Mouse (Mus musculus) adrenal gland, adult 2 months (tissue): ENCODE data around the gene Bpifb3. TPM values are rescaled to one million over a fixed set of nuclear protein-coding genes. Genes with fewer than 3 reads are reported as not detected.

Experiments used
- DNase-seq: peaks from one replicate; pipeline ENCODE4 v3.0.0; 2021
- long read RNA-seq: library from polyadenylated mRNA; stranded (forward); transcript quantifications from one replicate; pipeline ENCODE4 v2.0.0, GENCODE M21; 2021
- polyA plus RNA-seq: library from polyadenylated mRNA; depleted of rRNA; stranded (reverse); fragments of >200 nt; gene quantifications from 2 replicates; pipeline ENCODE4 v1.2.3, GENCODE M21; 2012; rRNA removed
- total RNA-seq, 2 experiments: library from RNA; stranded (reverse); gene quantifications; 2 replicates each; pipeline ENCODE4 v1.2.3; 2021

The Bpifb3 gene
- total RNA-seq (not detected), polyA plus RNA-seq (not detected in 2 replicates)
- long read RNA-seq: 0 reads

DNA sequence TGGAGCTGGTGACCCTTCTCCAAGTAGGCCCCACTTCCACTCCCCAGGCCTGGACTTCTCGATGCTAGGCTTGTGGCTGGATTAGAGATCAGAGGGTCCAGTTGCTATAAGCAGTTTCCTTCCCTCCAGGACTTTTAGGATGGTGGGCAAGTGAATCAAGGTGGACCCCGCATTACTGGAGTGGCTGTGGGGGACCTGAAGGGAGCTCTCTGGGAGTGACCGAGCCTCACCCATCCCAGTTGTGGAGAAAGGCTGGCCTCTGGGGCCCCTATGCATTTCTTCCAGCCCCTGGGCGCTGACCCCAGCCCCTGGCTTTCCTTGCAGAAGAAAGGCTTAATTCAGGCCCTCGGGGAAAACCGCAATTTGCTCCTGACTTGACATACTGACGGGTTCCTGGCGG, at the start of gene Bpifb3:
Gene Bpifb3, plus strand, starts transcription at position 301 of the 400 bp plus-strand sequence.
- no peak for DNase-seq

DNA sequence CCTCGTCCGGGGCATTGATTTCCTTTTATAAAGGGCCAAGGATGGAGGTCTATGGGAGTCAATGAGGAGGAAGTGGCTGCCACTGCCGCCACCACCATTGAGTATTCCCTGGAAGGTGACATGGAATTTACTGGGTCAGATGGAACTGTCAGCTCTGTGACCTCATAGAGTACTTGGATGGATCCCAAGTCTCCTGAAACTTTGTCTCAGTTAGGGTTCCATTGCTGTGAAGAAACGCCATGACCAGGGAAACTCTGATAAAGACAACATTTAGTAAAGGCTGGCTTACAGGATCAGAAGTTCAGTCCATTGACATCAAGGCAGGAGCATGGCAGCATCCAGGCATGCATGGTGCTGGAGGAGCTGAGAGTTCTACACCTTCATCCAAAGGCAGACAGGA, 47.0 kb upstream of the Bpifb3 start, which contains the start of gene Sun5:
Gene Sun5, minus strand, starts transcription at position 101 of the 400 bp plus-strand sequence.
- DNase-seq: no peak

DNA sequence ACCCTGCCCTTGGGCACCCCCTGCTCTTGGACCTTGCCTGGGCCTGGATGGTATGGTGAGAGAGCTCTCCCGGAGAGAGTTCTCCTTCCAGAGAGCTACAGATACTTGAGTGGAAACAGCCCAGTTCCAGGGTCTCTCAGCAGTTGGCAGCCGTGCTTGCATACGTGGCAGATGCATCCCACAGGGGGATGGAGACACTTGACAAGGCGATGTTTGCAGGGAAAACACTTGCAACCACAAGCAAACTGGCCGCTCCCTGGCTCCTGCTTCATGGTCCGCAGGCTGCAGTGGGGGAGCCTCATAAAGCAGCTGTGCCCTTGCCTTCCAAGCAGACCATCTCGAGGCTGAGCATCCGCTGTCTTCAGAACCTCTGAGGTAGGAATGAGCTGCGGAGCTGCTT, 43.3 kb upstream of the Bpifb3 start, which contains the start of gene Bpifb2:
Gene Bpifb2, plus strand, starts transcription at position 301 of the 400 bp plus-strand sequence.
- no peak for DNase-seq

DNA sequence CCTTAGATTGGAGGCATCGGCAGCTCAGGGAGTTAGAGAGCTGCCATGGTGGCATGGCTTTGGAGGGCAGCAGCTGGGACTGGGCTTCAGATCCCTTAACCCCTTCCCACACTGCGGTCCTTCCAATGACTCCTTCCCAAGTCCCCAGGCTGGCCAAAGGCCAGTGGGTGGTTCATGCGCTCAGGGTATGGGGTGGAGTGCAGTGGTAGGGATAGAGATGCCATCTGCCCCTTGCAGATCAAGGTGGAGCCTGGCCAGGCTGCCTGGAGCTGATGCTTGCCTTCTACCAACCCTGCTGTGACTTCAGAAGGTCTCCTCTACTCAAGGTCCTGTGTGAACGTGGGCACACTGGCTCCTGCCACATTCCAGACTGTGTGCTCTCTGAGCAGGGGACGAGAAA, 18.9 kb upstream of the Bpifb3 start:
- no peak for DNase-seq

DNA sequence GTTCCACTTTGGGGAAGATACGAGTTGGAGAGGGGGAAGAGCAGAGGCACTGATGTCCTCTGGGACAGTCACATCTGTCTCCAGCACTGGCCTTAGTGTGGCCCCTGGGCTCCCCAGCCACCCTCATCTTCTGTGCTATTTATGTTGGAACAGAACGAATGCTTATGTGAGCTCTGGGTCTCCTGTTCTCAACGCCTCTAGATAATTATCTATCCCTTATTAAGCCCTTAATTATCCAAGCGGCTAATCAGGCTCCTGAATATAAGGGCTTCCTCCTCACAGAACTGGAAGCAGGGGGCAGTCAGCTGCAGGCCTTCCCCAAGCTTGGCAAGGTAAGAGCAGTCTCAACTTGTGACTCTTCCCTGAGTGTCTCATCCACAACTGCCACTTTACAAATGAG, 17.9 kb upstream of the Bpifb3 start, which contains the start of gene Bpifb6:
Gene Bpifb6, plus strand, starts transcription at position 301 of the 400 bp plus-strand sequence.
- DNase-seq: no peak

DNA sequence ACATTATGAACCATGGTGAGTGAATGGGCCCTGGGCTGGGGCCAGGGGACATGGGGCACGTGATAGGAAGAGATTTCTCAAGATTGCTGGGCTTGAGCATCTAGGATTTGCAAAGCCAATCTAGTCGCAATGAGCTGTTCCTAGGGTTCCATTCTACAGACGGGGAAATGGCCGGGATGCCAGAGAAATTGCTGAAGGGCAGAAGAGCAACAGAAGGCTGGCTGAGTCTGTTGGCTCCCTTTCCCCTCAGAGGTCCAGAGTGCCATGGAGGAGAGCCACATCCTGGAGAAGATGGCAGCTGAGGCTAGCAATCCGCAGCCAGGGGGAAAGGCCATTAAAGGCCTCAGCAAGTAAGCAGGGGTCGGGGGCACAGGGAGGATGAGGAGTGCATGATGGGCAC, 15.3 kb upstream of the Bpifb3 start:
- no peak for DNase-seq

DNA sequence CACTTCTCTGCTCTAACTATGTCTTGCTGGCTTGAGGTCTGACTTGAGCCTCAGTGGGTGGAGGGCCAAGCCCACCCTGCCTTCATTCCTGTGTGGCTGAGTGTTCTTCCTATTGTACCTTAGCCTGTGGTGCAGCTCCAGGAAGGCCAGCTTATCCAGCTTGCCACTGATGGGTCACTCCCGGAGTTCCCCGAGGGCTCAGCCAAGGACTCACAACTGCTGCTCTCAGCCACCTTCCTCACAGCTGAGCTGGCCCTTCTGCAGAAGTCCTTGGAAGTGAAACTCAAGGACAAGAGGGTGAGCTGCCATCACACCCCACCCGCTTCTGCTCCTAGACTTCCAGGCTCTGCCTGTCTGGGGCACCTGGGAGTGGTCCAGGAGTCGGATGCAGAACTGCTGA, 11.4 kb upstream of the Bpifb3 start:
- DNase-seq: peak; percentile 85

DNA sequence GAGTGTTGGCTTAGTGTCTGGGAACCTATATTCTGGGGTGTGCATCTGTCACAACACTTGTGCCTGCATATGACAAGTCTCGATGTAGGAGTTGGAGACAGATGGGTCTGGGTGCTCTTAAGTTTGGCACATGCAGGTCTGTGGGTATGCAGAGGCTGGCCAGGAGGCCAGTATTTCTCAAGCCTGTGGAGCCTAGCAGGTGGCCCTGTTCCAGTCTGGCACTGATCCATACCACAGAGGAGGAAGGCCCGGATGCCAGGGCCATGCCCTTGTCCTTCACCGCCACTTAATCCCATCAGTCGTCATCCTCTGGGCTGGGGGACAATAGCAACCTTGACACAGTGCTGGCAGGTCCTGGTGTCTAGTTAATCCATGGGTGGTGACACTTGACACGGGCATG, 3.9 kb upstream of the Bpifb3 start:
- peak; percentile 94 for DNase-seq

DNA sequence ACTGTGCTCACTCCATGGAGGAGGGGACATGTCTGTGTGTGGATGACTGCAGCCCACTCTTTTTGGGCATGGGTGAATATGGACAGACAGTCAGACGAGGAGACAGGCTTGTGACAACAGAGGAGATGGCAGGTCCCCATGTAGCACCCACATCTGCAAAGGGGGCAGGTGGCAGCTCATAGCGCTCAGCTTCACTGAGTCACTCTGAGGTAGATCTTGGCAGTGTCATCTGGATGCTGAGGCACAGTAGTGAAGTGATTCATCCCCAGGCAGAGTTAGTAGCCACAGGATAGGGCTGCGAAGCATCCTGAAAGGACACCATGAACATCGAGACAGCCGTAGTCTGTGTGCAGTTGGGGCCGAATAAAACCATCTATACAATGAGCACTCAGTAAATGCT, 3.2 kb downstream of the Bpifb3 start:
- peak; percentile 36 for DNase-seq

DNA sequence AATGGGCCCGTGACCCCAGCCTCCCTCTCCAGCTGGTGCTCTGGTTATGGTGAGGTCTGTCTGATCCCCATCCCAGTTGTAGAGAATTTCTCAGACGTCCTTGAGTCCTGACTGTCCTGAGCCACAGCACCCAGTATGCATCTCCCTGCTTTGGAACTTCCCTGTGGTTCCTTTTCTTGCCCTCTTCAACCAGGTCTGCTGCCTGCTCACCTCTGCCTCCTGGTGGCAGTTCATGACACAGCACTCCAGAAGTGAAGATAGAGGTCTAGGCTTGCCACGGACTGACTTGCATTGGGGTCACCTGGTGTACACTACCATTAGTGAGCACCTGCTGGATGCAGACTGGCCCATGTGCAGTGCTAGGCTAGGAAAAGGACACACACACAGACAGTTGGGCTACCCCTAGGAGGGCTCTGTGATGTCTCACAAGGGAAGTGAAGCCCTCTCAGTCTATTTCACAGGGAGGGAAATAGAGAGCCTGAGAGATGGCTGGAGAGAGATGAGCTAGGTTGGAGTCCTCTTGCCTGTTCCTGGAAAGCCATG, 11.9 kb downstream of the Bpifb3 start:
- peak; percentile 63 for DNase-seq

DNA sequence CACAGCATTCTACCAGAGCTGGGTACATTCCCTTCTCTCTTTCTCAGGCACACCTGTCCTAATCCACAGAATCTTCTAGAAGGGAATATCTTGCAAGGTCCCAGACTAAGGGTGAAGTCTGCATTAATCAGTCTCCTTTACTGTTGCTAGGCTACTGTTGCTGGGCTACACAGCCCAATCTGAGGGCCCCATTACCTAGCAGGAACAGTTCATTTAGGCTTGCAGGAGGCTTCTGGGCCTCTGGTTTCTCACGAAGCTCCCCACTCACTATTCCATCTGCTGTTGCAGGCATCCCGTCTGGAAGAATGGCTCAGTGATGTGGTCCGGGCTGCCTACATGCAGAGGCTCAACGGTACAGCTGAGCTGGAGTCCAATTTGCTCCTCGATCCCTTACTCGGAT, 13.1 kb downstream of the Bpifb3 start:
- no peak for DNase-seq

DNA sequence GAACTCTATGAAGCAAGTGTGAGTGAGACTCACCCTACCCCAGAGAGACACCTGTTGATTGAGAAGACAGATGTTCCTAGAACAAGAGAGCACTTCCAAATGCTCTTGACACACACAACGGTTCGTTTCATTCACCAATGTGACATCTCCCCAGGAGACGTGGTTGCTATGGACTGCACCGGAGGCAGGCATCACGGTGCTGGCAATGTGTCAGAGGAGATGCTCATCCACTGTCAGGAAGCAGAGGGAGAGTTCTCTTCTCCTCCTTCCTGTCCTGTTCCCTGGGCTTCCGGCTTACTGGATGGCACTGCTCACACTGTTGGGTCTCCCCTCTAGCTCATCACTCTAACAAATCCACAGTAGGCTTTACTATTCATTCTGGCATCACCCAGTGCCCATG, 15.3 kb downstream of the Bpifb3 start:
- no peak for DNase-seq

DNA sequence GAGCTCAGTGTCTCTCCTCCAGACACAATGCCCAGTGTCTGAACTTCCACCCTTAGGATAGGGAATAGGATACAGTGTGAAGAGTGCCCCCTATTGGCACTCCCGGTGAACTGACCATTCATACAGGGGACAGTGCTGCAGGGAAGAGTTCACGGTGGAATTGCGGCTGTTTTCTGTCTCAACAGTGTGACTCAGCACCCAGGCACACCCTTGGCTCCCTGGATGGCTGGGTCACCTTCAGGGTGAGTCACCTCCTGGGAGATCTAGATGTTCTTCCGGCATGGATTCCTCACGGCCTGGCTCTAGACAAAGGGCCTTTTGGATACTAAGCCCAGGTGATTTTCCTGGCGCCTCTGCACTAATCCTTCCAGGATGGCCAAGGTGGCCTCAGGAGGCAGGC, 17.3 kb downstream of the Bpifb3 start:
- DNase-seq: peak; percentile 74

DNA sequence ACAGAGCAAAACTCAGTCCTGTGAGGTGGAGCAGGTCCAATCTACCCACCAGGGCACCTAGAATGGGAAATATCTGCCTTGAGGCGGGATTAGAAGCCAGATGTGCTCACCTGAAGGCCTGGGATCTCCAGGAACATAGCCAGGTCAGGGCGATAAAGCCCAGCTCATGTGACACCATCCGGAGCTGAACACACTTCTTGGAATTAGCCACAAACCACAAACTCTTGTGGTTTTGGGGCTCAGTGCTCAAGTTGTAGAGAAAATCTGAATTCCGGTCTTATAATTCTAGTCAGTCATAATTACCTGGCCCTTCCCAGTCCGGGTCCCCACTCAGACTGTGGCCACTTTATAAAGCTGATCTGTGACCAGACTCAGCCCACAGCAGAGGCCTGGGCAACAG, 19.8 kb downstream of the Bpifb3 start, which contains the start of gene Bpifb4:
Gene Bpifb4, plus strand, starts transcription at position 370 of the 400 bp plus-strand sequence.
- DNase-seq: no peak

DNA sequence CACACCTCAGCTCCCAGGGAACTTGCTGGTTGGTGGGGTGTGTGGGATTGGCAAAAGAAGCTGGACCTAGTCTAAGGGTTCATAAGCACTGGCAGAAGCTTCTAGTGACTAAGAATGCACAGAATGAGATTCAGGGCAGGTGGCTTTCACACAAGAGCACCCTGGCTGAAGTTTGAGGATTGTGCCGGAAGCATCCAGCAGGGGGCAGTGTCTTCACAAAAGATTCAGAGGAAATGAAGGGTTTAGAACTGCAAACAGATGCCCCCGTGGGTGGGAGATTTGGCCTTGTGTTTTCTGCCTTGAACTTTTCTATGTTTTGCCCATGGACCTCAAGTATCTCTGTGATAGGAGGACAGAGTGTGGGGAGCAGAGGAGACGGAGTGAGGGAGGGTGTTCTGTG, 25.5 kb downstream of the Bpifb3 start:
- peak; percentile 49 for DNase-seq

DNA sequence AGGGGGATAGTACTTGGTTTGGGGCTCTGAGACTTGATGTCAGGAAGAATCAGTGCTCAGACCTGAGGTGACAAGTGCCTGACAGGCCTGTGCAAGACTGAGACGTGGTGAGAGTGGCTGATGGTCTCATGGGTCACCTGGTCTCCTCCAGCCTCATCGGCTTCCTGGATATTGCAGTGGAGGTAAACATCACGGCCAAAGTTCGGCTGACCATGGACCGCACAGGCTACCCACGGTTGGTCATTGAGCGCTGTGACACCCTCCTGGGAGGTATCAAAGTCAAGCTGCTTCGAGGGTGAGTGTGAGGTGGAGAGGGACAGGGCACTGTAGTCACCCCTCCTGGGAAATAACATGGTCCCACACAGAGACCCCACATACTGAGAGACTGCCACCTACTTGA, 26.5 kb downstream of the Bpifb3 start:
- no peak for DNase-seq

DNA sequence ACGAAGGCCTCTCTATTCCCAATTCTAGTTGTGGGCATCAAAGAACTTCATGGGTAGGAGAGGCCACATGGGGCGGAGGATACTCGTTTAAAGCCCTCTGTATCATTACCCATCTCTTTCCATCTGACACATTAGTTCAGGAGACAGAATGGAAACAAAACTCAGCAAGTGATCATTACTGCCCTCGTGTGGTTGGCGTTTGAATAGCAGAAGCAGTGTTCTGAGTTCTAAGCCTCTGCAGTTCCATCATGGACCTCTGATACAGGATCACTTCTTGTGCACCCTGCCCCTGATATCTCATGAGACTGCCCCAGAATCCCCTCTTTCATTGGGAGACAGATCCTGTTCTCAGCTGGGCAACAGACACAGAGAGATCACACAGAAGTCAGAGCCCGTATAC, 34.9 kb downstream of the Bpifb3 start:
- peak; percentile 59 for DNase-seq

DNA sequence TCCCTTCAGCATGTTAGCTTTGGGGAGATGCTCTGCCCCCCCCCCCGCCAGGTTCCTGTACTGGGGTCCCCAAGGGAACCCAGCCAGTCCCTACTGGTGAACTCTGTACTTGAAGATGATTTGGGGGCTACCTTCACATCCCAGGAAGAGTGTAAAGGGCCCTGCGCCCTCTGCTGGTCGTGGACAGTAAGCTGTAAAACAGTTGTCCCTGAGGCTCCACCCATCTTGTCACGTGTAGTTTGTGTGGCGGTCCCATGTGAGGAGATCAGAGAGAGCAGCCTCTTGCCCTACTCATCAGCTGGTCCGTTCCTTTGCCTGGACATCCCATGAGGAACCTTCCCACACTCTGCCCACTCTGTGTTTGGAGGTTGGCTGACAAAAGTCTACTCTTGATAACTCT, 35.8 kb downstream of the Bpifb3 start:
- peak; percentile 45 for DNase-seq

DNA sequence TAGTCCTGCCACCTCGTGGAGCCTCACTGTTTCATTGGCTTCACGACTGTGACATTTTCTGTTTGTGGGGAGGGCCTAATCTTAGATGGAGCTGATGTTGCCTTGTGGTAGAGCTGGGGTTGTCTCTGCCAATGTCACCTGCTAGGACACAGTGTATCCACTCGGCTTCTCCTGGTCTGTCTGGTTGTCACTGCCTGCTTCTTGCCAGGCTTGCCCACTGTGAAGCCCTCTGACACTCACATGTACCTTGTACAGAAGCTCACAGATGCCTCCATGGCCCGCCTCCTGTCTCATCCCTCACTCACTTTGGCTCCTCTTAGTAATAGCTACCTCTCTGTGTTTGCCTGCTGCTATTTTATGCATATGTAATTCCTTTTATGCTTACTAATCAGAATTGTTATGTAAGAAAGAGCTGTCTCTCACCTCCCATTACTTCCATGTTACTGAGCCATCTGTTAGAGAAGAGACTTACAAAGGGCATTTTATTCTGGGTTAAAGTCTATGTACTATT, 44.8 kb downstream of the Bpifb3 start:
- no peak for DNase-seq

DNA sequence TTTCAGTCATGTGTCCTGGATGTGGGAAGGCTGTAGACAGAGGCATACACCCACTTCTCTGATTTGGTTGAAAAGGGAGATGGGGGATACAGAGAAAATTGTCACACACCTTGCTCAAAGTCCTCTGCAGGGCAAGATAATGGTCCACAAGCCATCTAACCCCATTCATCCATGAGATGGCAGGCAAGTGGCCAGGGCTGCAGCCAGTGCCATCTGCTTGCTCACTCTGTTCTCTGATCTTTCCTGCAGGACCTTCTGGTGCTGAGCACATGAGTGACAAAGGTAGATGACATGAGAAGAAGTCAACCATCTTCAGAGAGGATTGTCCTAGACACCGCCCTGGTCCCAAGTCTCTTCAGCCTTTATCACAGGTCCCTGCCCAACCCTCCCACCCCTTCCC, 45.3 kb downstream of the Bpifb3 start:
- DNase-seq: no peak

DNA sequence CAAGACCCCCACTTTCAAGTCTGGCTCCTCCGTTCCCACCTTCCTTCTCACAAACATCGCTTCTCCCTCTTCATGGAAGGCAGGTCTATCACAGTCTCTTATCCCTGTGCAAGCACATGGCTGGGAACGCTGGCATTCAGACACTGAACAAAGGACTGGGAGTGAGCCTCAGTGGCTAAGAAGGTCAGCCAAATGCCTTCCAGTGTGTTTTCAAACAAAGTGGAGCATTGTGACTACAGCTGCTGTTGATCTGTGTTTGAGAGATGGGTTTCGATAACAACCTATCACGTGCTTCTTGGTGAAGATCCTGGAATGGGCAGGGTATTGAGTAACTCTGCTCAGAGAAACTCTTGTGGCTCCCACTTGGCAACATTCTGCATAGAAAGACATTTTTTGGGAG, 52.2 kb downstream of the Bpifb3 start:
- no peak for DNase-seq

DNA sequence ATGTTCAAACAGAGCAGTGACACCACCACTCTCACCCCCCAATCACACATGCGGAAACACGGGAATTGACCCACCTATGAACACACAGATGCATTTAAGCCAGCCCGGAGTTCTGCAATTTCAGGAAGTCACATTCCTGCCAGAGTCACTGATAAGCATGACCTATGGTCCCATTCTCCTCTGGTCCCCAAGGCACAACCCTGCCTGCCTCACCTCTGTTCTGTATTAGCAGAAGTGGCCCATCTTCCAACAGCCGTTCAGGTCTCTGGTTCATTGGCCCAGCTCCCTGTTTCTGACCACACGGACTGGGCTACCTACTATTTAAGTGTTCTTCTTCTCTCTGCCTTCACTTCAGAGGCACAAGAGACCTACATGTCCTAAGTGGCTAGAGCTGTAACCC, 56.6 kb downstream of the Bpifb3 start, which contains the start of gene Bpifa6:
Gene Bpifa6, plus strand, starts transcription at position 364 of the 400 bp plus-strand sequence.
- DNase-seq: no peak
